ENCODE assay signal across 8 mouse cellular contexts in the genomic region with DNA sequence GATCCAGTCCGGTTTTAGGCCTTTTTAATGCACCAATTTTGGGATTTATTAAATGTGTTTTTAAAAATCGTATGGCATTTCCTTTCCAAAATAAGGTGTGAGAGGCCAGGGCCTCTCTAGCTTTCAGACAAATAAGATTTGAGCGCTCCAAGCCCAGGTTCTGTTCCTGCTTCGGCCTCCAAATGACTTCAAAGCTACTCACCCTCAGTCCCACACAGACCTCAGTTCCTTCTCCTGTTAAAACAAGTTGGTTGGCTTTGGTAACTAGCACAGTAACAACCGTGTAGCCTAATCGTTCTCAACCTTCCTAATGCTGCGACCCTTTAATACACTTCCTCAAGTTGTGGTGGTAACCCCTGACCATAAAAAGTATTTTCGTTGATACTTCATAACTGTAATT. TPM values are rescaled to one million over a fixed set of nuclear protein-coding genes. Genes with fewer than 3 reads are reported as not detected.
DNase-seq lines count a peak whose midpoint lies in the region; ATAC-seq and TF ChIP-seq lines count a peak whose summit lies in the region.

No protein-coding gene starts in this region.

- no peak for ATAC-seq in heart, postnatal 0 days (ENCODE audit: insufficient read depth, low read depth)
- peak; percentile 7; the same call in 1 of the 2 replicates for ATAC-seq in hindbrain, embryonic 11.5 days (ENCODE audit: low FRiP score)
- peak; percentile 3; the same call in 1 of the 2 replicates for ATAC-seq in midbrain, embryonic 11.5 days (ENCODE audit: low FRiP score)

- H3K27me3 ChIP-seq in heart, postnatal 0 days (ENCODE audit: control insufficient read depth, insufficient read depth, low read length), result no peaks in the 10 kb centered on the region
- H3K27me3 ChIP-seq in hindbrain, embryonic 11.5 days (ENCODE audit: control insufficient read depth, insufficient read depth, low read length), result no peaks in the 10 kb centered on the region
- H3K27me3 ChIP-seq in midbrain, embryonic 11.5 days (ENCODE audit: control insufficient read depth, insufficient read depth, low read length), result no peaks in the 10 kb centered on the region

- peak overlapping the region; percentile 98 for H3K4me2 ChIP-seq in heart, postnatal 0 days (ENCODE audit: low read depth, low read length)
- H3K4me2 ChIP-seq in hindbrain, embryonic 11.5 days (replicated peaks; ENCODE audit: low read depth, low read length), result peak overlapping the region; percentile 97
- peak overlapping the region; percentile 96 for H3K4me2 ChIP-seq in midbrain, embryonic 11.5 days

- H3K36me3 ChIP-seq in heart, postnatal 0 days (replicated peaks; ENCODE audit: control insufficient read depth, insufficient read depth, low read length), result no peaks in the 10 kb centered on the region
- no peaks in the 10 kb centered on the region for H3K36me3 ChIP-seq in hindbrain, embryonic 11.5 days (ENCODE audit: control insufficient read depth, insufficient read depth, low read length)
- no peaks in the 10 kb centered on the region for H3K36me3 ChIP-seq in midbrain, embryonic 11.5 days (ENCODE audit: control insufficient read depth, insufficient read depth, low read length)

- H3K4me1 ChIP-seq in heart, postnatal 0 days (ENCODE audit: control insufficient read depth, insufficient read depth), result peaks cover 28% of the 10 kb centered on the region
- H3K4me1 ChIP-seq in hindbrain, embryonic 11.5 days (replicated peaks; ENCODE audit: control insufficient read depth, insufficient read depth, low read length), result 0 out of 2 replicates have a peak, but pooled peaks cover 6% of the 10 kb centered on the region
- H3K4me1 ChIP-seq in midbrain, embryonic 11.5 days (ENCODE audit: control insufficient read depth, insufficient read depth, low read length), result peaks cover 17% of the 10 kb centered on the region

- 42% methylated on average over 8 of the region's 8 CpGs for WGBS in heart, postnatal 0 days
- WGBS in hindbrain, embryonic 11.5 days, result 58% methylated on average over 8 of the region's 8 CpGs
- WGBS in midbrain, embryonic 11.5 days, result 60% methylated on average over 8 of the region's 8 CpGs

- H3K4me3 ChIP-seq in heart, postnatal 0 days (ENCODE audit: low read depth, low read length), result peak overlapping the region; percentile 70
- H3K4me3 ChIP-seq in hindbrain, embryonic 11.5 days (ENCODE audit: low read depth, low read length), result peak overlapping the region; percentile 72
- peak overlapping the region; percentile 69 for H3K4me3 ChIP-seq in midbrain, embryonic 11.5 days (ENCODE audit: low read depth, low read length)

- no peaks in the 10 kb centered on the region for H3K9me3 ChIP-seq in heart, postnatal 0 days (replicated peaks; ENCODE audit: control insufficient read depth, low read length)
- H3K9me3 ChIP-seq in hindbrain, embryonic 11.5 days (ENCODE audit: control insufficient read depth, low read length), result no peaks in the 10 kb centered on the region
- no peaks in the 10 kb centered on the region for H3K9me3 ChIP-seq in midbrain, embryonic 11.5 days (ENCODE audit: control insufficient read depth, low read length)

- TF ChIP-seq EP300 in heart, postnatal 0 days (IDR thresholded peaks at IDR 0.05; ENCODE audit: low read depth), result no peak

- peak overlapping the region; percentile 69; the same call in 1 of the 2 replicates for H3K9ac ChIP-seq in heart, postnatal 0 days (replicated peaks; ENCODE audit: low read depth, low read length)
- H3K9ac ChIP-seq in hindbrain, embryonic 11.5 days (ENCODE audit: low read depth, low read length), result no peak overlapping the region
- no peak overlapping the region; the same call in 1 of the 2 replicates for H3K9ac ChIP-seq in midbrain, embryonic 11.5 days (ENCODE audit: low read length)

- peak overlapping the region; percentile 80 for H3K27ac ChIP-seq in heart, postnatal 0 days (ENCODE audit: low read depth)
- H3K27ac ChIP-seq in hindbrain, embryonic 11.5 days (ENCODE audit: low read depth, low read length), result no peak overlapping the region
- H3K27ac ChIP-seq in midbrain, embryonic 11.5 days (ENCODE audit: low read depth, low read length), result no peak overlapping the region

- no peak for TF ChIP-seq CTCF in heart, postnatal 0 days (IDR thresholded peaks at IDR 0.05; ENCODE audit: low read depth)

- no peak for DNase-seq in heart, postnatal 0 days (ENCODE audit: low spot score)
- DNase-seq in heart, adult 9 months (ENCODE audit: low spot score in 2 of 2), result no peak
- DNase-seq in MEL-GATA-1-ER (ENCODE audit: extremely low read depth, low read depth), result peak; percentile 26
- no peak for DNase-seq in hindbrain, embryonic 11.5 days (ENCODE audit: low spot score)
- peak; percentile 83 for DNase-seq in midbrain, embryonic 11.5 days (ENCODE audit: low spot score, missing footprints)
- no peak for DNase-seq in layer of hippocampus, adult 11-12 months (ENCODE audit: low spot score)
- DNase-seq in layer of hippocampus, adult 18-20 months (ENCODE audit: low spot score in 2 of 2), result no peak
- no peak for DNase-seq in kidney, postnatal 10 days

RNA-seq across cellular contexts. Expression of a gene that starts 0.7 kb away (rescaled TPM):
- 6.3 and 13.0 TPM in 2 replicates for total RNA-seq in heart, postnatal 0 days (2014; rRNA removed; ENCODE audit: low replicate concordance)
- polyA plus RNA-seq in heart, postnatal 0 days (2015; fragmentation: Nextera tagmentation; extraction: Ambion mirVana), result 24.7 and 25.3 TPM in 2 replicates
- polyA plus RNA-seq in hindbrain, embryonic 11.5 days (2014; fragmentation: Nextera tagmentation; extraction: Ambion mirVana), result 44.0 and 50.4 TPM in 2 replicates
- 33.4 and 40.7 TPM in 2 replicates for polyA plus RNA-seq in midbrain, embryonic 11.5 days (2014; fragmentation: Nextera tagmentation; extraction: Ambion mirVana)
- total RNA-seq in layer of hippocampus, adult 18-20 months (2021), result 100 to 1,000 TPM; 105 to 108 TPM

Comparison
In these comparisons a context has a peak if more than half of its experiments do, and no peak if none do; other contexts are left out.
1. DNase-seq: peak in MEL-GATA-1-ER (single experiment) and midbrain, embryonic 11.5 days (single experiment); none in heart, postnatal 0 days (single experiment), heart, adult 9 months (0 of 2), hindbrain, embryonic 11.5 days (single experiment), layer of hippocampus, adult 11-12 months (single experiment), layer of hippocampus, adult 18-20 months (0 of 2) and kidney, postnatal 10 days (single experiment).
2. Peak in every context shown above with its lines, with median percentiles within 50 percentile points of each other: H3K4me2 ChIP-seq and H3K4me3 ChIP-seq.